Mouse (Mus musculus): ENCODE data around the gene Ust. TPM values are rescaled to one million over a fixed set of nuclear protein-coding genes. Genes with fewer than 3 reads are reported as not detected.
A peak's percentile ranks its signal among the peaks of the same experiment; 100 is the strongest.

The Ust gene
- polyA plus RNA-seq, 1 experiment from 2014 or later: 10.7 TPM

GRCm38 (mm10) chr10:8269681-8270080, 248.9 kb downstream of the Ust start:
- H3K4me3 ChIP-seq (replicated peaks; ENCODE audit: low read length): no peak overlapping the region
- no peak overlapping the region for H3K4me2 ChIP-seq (replicated peaks)
- H3K9me3 ChIP-seq (ENCODE audit: control insufficient read depth, low read length): no peaks in the 10 kb centered on the region
- no peaks in the 10 kb centered on the region for H3K36me3 ChIP-seq (replicated peaks; ENCODE audit: control insufficient read depth, insufficient read depth)
- no peaks in the 10 kb centered on the region for H3K27me3 ChIP-seq (ENCODE audit: control insufficient read depth, insufficient read depth, low read length)
- ATAC-seq (ENCODE audit: low FRiP score): no peak
- H3K9ac ChIP-seq: no peak overlapping the region
- DNase-seq (ENCODE audit: low spot score): no peak
- H3K27ac ChIP-seq: no peak overlapping the region
- no peaks in the 10 kb centered on the region for H3K4me1 ChIP-seq (replicated peaks; ENCODE audit: control insufficient read depth, insufficient read depth, low read length)
- WGBS: 91% methylated on average over 4 of the region's 4 CpGs

GRCm38 (mm10) chr10:8259716-8260115, 258.9 kb downstream of the Ust start:
- Histone ChIP-seq H3K27me3 (ENCODE audit: control insufficient read depth, insufficient read depth, low read length) (no peaks in the 10 kb centered on the region), H3K4me2 (replicated peaks) (no peak overlapping the region), H3K9me3 (ENCODE audit: control insufficient read depth, low read length) (no peaks in the 10 kb centered on the region), H3K27ac (no peak overlapping the region), H3K4me3 (replicated peaks; ENCODE audit: low read length) (no peak overlapping the region), H3K36me3 (replicated peaks; ENCODE audit: control insufficient read depth, insufficient read depth) (no peaks in the 10 kb centered on the region), H3K4me1 (replicated peaks; ENCODE audit: control insufficient read depth, insufficient read depth, low read length) (no peaks in the 10 kb centered on the region), H3K9ac (no peak overlapping the region)
- ATAC-seq (ENCODE audit: low FRiP score): no peak
- DNase-seq (ENCODE audit: low spot score): no peak
- 64% methylated on average over 4 of the region's 4 CpGs for WGBS

DNA sequence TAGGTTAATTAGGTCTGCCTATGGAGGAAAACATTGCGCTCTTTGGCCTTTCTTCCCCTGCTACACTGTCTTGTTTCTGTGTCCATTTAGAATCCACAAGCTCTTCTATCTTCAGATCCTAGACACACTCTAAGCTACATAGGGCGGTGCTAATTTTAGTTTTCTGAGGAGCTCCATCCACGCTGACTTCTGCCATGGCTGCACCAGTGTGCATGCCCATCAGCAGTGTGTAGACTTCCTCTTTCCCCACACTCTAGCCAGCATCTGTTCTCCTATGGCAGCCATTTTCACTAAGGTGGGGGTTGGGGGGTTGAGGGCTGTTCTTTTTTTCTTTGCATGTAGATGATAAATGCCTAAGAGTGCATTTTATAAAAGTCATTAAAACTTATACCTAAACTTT, 268.6 kb downstream of the Ust start:
- no peak overlapping the region for H3K27ac ChIP-seq

DNA sequence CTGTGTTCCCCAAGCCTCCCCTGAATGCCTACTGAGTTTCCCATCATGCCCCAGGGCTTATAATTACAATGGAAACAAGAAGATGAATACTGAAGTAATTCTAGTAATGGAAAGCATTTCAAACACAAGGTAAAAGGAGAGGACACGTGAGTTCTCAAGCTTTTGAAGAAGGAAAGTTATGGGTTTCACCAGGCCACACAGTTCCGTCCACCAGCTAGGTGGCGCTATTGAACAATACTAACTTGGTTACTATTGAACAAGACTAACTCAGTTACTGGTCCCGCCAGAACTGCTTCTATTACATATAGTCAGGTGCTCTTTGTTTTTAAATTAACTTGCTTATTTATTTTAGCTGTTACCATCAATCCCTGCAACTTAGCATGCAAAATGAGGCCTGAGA, 276.3 kb downstream of the Ust start:
- peak; percentile 79 for DNase-seq (ENCODE audit: low spot score)
- WGBS: 14% methylated on average over 4 of the region's 4 CpGs
- H3K27ac ChIP-seq: no peak overlapping the region
- H3K9ac ChIP-seq: no peak overlapping the region
- no peaks in the 10 kb centered on the region for H3K27me3 ChIP-seq (ENCODE audit: control insufficient read depth, insufficient read depth, low read length)
- H3K4me3 ChIP-seq (replicated peaks; ENCODE audit: low read length): no peak overlapping the region
- H3K36me3 ChIP-seq (replicated peaks; ENCODE audit: control insufficient read depth, insufficient read depth): no peaks in the 10 kb centered on the region
- no peaks in the 10 kb centered on the region for H3K9me3 ChIP-seq (ENCODE audit: control insufficient read depth, low read length)
- H3K4me1 ChIP-seq (replicated peaks; ENCODE audit: control insufficient read depth, insufficient read depth, low read length): no peaks in the 10 kb centered on the region
- no peak overlapping the region for H3K4me2 ChIP-seq (replicated peaks)
- ATAC-seq (ENCODE audit: low FRiP score): no peak

More for the DNA sequence above, 268.6 kb downstream of the Ust start:
- 92% methylated on average over 3 of the region's 3 CpGs for WGBS
- no peaks in the 10 kb centered on the region for H3K9me3 ChIP-seq (ENCODE audit: control insufficient read depth, low read length)
- no peaks in the 10 kb centered on the region for H3K27me3 ChIP-seq (ENCODE audit: control insufficient read depth, insufficient read depth, low read length)
- no peaks in the 10 kb centered on the region for H3K36me3 ChIP-seq (replicated peaks; ENCODE audit: control insufficient read depth, insufficient read depth)
- no peak overlapping the region for H3K4me3 ChIP-seq (replicated peaks; ENCODE audit: low read length)
- no peaks in the 10 kb centered on the region for H3K4me1 ChIP-seq (replicated peaks; ENCODE audit: control insufficient read depth, insufficient read depth, low read length)
- H3K9ac ChIP-seq: no peak overlapping the region
- ATAC-seq (ENCODE audit: low FRiP score) (no peak), DNase-seq (ENCODE audit: low spot score) (no peak)
- H3K4me2 ChIP-seq (replicated peaks): no peak overlapping the region

GRCm38 (mm10) chr10:8240703-8241102, 277.9 kb downstream of the Ust start:
- H3K36me3 ChIP-seq (replicated peaks; ENCODE audit: control insufficient read depth, insufficient read depth): no peaks in the 10 kb centered on the region
- no peak overlapping the region for H3K4me3 ChIP-seq (replicated peaks; ENCODE audit: low read length)
- no peak overlapping the region for H3K9ac ChIP-seq
- DNase-seq (ENCODE audit: low spot score) (no peak), ATAC-seq (ENCODE audit: low FRiP score) (no peak)
- no peaks in the 10 kb centered on the region for H3K4me1 ChIP-seq (replicated peaks; ENCODE audit: control insufficient read depth, insufficient read depth, low read length)
- H3K27me3 ChIP-seq (ENCODE audit: control insufficient read depth, insufficient read depth, low read length): no peaks in the 10 kb centered on the region
- WGBS: 86% methylated on average over 3 of the region's 4 CpGs
- H3K4me2 ChIP-seq (replicated peaks): no peak overlapping the region
- no peaks in the 10 kb centered on the region for H3K9me3 ChIP-seq (ENCODE audit: control insufficient read depth, low read length)
- H3K27ac ChIP-seq: no peak overlapping the region

- H3K9me3 ChIP-seq (ENCODE audit: control insufficient read depth, low read length): no peaks in the 10 kb centered on the region
- DNase-seq (ENCODE audit: low spot score) (peak; percentile 93), ATAC-seq (ENCODE audit: low FRiP score) (peak; percentile 76)
- H3K4me2 ChIP-seq (replicated peaks): no peak overlapping the region
- no peak overlapping the region for H3K27ac ChIP-seq
- H3K4me1 ChIP-seq (replicated peaks; ENCODE audit: control insufficient read depth, insufficient read depth, low read length): no peaks in the 10 kb centered on the region
- H3K9ac ChIP-seq: no peak overlapping the region
- 14% methylated on average over 3 of the region's 3 CpGs for WGBS
- H3K36me3 ChIP-seq (replicated peaks; ENCODE audit: control insufficient read depth, insufficient read depth): no peaks in the 10 kb centered on the region
- no peaks in the 10 kb centered on the region for H3K27me3 ChIP-seq (ENCODE audit: control insufficient read depth, insufficient read depth, low read length)
- no peak overlapping the region for H3K4me3 ChIP-seq (replicated peaks; ENCODE audit: low read length)
Measured at GRCm38 (mm10) chr10:8240242-8240641, 278.4 kb downstream of the Ust start.

- H3K9me3 ChIP-seq (ENCODE audit: control insufficient read depth, low read length): no peaks in the 10 kb centered on the region
- H3K4me2 ChIP-seq (replicated peaks): no peak overlapping the region
- H3K27me3 ChIP-seq (ENCODE audit: control insufficient read depth, insufficient read depth, low read length): no peaks in the 10 kb centered on the region
- H3K4me1 ChIP-seq (replicated peaks; ENCODE audit: control insufficient read depth, insufficient read depth, low read length): no peaks in the 10 kb centered on the region
- ATAC-seq (ENCODE audit: low FRiP score) (no peak), DNase-seq (ENCODE audit: low spot score) (no peak)
- H3K36me3 ChIP-seq (replicated peaks; ENCODE audit: control insufficient read depth, insufficient read depth): no peaks in the 10 kb centered on the region
- no peak overlapping the region for H3K27ac ChIP-seq
- H3K9ac ChIP-seq: no peak overlapping the region
- no peak overlapping the region for H3K4me3 ChIP-seq (replicated peaks; ENCODE audit: low read length)
- WGBS: 93% methylated on average over 10 of the region's 10 CpGs
Measured at GRCm38 (mm10) chr10:8236780-8237571, 281.6 kb downstream of the Ust start.

DNA sequence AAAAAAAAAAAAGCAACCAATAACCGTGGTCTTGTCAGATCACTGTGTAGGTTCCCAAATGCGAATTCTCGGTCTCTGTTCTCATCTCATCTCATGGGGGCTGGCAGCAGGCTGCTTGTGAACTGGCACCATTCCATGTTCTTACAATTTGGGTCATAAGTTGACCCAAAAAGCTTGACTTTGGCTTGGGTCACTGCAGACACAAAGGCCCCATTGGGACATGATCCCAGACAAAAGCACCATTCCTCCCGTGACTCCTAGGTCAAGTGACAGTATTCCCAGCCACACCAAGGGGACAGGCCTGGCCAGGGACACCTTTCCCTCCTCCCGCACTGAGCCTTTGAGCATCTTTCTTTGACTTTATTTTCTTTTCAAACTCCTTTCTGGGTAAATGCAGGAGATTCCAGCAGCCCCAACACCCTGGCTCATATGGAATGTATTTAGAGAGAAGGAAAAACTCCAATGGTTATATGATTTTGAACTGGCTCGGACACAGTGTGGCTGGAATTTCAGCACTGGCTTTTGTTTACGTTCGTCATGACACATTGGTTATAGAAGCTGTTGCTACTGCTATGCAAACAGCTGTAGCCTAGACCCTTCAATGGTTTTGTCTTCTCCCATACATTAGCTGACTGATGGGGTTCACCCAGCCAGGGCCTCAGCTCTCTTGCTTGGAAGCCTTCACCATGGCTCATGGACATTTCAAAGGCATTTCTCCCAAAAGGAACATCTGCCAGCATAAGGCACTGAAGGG, 285.3 kb downstream of the Ust start:
- no peak for ATAC-seq (ENCODE audit: low FRiP score)
- WGBS: 84% methylated on average over 8 of the region's 8 CpGs
- no peak overlapping the region for H3K4me2 ChIP-seq (replicated peaks)
- H3K27ac ChIP-seq: no peak overlapping the region
- no peak overlapping the region for H3K4me3 ChIP-seq (replicated peaks; ENCODE audit: low read length)
- H3K9ac ChIP-seq: no peak overlapping the region
- no peaks in the 10 kb centered on the region for H3K36me3 ChIP-seq (replicated peaks; ENCODE audit: control insufficient read depth, insufficient read depth)
- H3K9me3 ChIP-seq (ENCODE audit: control insufficient read depth, low read length): no peaks in the 10 kb centered on the region
- H3K4me1 ChIP-seq (replicated peaks; ENCODE audit: control insufficient read depth, insufficient read depth, low read length): no peaks in the 10 kb centered on the region
- no peaks in the 10 kb centered on the region for H3K27me3 ChIP-seq (ENCODE audit: control insufficient read depth, insufficient read depth, low read length)
- no peak for DNase-seq (ENCODE audit: low spot score)

DNA sequence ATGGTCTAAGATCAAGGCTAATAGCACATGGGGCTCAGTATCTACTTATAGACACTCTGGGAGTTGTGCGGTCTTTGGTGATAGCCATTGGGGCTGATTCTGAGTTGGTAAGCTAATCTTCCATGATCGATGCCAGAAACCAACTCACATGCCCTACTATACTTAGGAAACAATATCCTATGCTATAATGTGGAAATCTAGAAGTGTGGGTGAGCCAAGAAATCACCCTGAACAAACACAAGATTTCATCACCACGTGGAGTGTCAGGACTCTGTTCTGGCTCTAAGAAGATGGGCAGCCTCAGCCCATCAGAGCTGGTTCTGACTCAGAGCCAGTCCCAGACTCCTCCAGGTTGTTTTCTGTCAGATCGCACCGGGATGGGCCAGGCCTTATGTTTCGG, 286.1 kb downstream of the Ust start:
- Histone ChIP-seq H3K27ac (no peak overlapping the region), H3K9me3 (ENCODE audit: control insufficient read depth, low read length) (no peaks in the 10 kb centered on the region), H3K4me1 (replicated peaks; ENCODE audit: control insufficient read depth, insufficient read depth, low read length) (no peaks in the 10 kb centered on the region), H3K36me3 (replicated peaks; ENCODE audit: control insufficient read depth, insufficient read depth) (no peaks in the 10 kb centered on the region), H3K9ac (no peak overlapping the region), H3K4me2 (replicated peaks) (no peak overlapping the region), H3K27me3 (ENCODE audit: control insufficient read depth, insufficient read depth, low read length) (no peaks in the 10 kb centered on the region), H3K4me3 (replicated peaks; ENCODE audit: low read length) (no peak overlapping the region)
- 90% methylated on average over 6 of the region's 6 CpGs for WGBS
- DNase-seq (ENCODE audit: low spot score) (no peak), ATAC-seq (ENCODE audit: low FRiP score) (no peak)

All from hindbrain, embryonic 14.5 days (tissue).